Mouse (Mus musculus) adrenal gland (tissue): ENCODE measurements around the gene Tcte1.

Source experiments
- intact Hi-C: fragments of 180-260 bp; cut with DNase I; formaldehyde crosslinking; loops from one replicate; pipeline ENCODE4 v1.15.1; 2025
- long read RNA-seq, 2 experiments: library from polyadenylated mRNA; unstranded; transcript quantifications; one replicate each; pipeline ENCODE4 v2.0.0; 2020; ENCODE audit warnings: borderline replicate concordance in 1 of 2; ENCODE audit not compliant: insufficient replicate concordance in 1 of 2

Tcte1 gene
- long read RNA-seq, experiment 1 = 0 reads
- long read RNA-seq, experiment 2 = 0 reads

DNA sequence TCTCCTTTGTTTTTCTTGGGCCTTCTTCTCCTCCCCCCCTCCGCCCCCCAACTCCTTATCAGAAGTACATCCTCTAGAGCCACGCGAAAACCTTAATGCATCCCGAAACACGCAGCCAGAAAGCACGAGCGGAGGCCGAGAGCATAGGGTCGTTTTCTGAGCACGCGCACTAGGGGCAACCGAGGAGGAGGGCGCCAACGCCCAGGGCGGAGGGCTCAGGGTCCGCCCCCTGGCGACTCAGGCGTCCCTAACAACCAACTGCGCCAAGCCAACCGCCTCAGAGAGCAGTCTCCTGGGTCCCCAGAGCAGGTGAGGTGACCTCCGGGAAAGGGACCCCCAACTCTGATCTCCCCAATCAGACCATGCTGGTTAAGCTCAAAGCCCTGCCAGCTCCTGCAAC lies at the start of gene Tcte1:
TSS of gene Tcte1 (plus strand) at position 172 of the 400 bp plus-strand sequence.
- intact Hi-C loops = no loop called here

- intact Hi-C loops = loop anchor here (10.0 kb wide), 1 partner anchor 181 kb away; the partner anchor contains the start of gene Capn11
Measured at GRCm38 (mm10) chr17:45473667-45474066, 49.6 kb upstream of the Tcte1 start.

DNA sequence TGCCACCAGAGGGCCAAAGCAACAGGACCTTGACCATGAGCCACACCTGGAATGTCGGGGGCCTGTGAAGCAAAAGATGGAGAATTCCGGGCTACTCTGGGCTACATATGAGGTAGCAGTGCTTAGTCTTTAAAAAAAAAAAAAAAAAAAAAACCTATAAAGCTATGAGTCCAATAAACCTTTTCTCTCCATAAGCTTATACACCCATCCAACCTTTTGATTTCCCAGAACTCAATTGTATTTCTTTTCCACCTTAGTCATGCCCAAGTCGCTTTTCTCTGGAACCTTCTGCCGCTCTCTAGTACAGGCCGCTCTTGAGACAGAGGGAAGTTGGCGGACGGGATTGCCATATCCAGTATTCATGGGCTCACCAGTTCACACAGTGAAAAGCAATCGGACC lies 49.1 kb upstream of the Tcte1 start:
- intact Hi-C loops = loop anchor here (10.0 kb wide), 1 partner anchor 181 kb away; the partner anchor contains the start of gene Capn11

DNA sequence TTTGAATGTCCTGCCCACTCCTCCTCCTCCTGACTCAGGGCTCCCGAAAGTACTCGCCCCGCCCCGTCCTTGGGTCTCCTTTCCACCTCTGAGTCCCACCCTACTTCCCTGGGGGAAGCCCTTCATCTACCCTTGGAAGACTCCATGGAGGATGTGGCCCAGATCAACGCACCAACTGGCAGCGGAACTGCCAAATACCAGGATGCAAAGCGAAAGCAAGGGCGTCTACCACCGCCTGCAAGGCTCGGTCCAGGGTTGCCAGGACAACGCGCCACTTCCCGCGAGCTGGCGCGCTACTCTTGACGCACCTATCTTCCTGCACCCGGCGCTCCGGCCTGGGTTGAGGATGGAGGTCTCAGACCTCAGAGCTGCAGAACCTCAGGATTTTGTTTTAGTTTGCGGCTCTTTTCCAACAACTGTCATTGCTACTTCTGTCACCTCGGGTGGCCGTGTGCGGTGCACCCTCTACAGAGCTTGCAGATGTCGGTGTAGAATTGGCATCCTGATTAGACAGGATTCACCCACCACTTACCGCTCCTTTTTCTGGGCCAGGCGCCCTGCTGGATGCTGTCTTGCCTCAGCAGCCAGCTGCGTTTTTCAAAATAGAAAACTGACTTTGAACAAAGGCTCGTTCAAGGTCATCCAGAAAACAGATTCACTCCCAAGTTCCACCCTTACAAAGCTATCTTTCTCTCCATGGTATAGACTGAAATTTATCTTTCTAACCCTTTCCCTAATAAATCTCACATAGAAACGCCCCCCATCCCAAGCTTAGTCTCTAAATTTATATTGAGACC lies 48.4 kb upstream of the Tcte1 start, which contains the start of gene Spats1:
TSS of gene Spats1 (minus strand) at position 747 of the 797 bp plus-strand sequence.
- intact Hi-C loops = loop anchor here (10.0 kb wide), 1 partner anchor 180 kb away; the partner anchor contains the start of gene Capn11

- intact Hi-C loops = loop anchor here (1.0 to 10.0 kb wide), 2 partner anchors 72 to 176 kb away; partner anchors contain the start of gene Capn11
Measured at GRCm38 (mm10) chr17:45478234-45478825, 44.9 kb upstream of the Tcte1 start.

DNA sequence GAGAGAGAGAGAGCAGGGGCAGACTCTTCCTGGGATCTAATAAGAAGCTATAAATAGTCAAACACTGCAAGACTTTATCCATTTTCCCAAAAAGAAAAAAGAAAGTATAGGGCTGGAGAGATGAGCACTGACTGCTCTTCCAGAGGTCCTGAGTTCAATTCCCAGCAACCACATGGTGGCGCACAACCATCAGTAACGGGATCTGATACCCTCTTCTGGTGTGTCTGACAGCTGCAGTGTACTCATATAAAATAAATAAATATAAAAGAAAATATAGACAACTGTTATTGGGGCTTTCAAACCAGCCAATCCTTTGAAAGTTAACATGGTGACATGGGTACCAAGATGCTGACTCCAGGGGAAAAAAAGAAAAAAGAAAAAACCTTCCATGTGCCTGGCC lies 42.8 kb upstream of the Tcte1 start:
- intact Hi-C loops = no loop called here

DNA sequence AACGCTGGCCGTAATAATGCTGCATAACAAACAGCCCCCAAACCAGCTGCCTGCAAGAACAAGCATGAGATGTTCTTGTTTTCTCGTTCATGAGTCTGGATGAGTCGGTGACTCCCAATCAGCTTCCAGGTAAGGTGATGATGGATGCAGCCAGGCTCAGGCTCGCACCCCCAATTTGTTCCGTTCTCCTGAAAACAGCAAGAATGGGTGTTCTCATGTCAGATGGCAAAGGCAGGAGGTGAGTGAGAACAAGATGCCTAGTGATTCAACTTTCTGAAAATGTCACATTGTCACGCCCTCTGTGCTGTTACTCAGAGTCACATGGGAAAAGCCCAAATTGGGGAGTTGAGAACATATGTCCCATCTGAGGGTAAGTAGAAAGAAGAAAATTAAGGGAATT lies 37.7 kb upstream of the Tcte1 start:
- intact Hi-C loops = no loop called here

DNA sequence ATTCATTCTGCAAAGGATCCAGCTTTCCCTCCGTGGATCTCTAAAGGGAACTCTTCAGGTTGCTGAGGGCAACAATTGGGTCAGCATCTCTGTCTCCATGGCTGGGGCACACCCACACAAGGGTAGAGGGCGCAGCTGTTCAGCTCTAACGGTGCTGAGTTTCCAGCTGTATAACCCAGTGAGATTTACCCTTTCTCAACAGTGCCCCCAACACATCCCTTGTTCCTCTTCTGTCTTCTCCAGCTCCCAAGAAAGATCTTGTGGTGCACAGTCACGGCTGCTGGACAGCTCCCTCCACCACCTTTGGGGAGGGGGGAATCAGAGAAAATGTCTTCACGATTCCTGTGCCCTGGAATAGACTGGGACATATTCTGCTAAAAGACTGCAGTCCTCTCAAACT lies 36.0 kb upstream of the Tcte1 start:
- intact Hi-C loops = no loop called here

DNA sequence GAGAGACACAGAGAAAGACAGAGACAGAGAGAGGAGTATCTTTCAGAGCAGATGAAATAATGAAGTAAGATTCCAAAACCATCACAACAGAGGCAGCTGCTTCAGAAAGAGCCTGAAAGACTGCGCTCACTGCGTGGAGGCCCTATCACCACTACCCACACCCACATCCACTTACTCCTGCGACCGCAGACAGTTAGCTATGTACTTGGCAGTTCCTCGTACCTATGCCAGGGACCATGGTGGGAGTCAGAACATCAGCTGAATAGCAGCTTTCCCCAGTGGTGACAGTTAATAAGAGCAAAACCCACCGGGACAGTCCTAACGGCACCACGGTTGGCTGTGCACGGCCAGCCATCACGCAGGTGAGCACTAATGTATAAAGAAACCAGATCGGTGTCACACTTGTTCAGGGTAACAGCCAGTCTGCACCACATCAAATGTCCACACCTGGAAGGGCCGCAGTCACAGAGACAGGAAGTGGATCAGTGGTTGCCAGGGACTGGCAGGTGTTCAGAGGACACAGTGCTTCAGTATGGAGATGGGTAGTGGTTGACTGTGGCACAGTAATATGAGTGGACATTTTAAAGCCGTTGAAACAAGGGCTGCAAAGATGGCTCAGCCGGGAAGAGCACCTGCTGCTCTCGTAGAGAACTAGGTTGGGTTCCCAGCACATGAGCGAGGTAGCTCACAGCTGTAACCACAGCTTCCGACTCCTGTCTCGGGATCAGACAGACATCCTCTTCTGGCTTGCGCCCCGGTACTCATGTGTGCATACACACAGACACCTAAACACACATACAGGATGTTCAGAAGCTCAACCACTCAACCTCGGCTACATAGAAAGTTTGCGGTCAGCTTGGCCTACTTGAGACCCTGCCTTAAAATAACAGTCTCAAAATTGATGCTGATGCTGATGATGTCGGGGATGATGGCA lies 34.6 kb upstream of the Tcte1 start:
- intact Hi-C loops = no loop called here

- intact Hi-C loops = no loop called here
Measured at GRCm38 (mm10) chr17:45489736-45490135, 33.5 kb upstream of the Tcte1 start.

- intact Hi-C loops = no loop called here
Measured at GRCm38 (mm10) chr17:45490532-45491154, 32.6 kb upstream of the Tcte1 start.

DNA sequence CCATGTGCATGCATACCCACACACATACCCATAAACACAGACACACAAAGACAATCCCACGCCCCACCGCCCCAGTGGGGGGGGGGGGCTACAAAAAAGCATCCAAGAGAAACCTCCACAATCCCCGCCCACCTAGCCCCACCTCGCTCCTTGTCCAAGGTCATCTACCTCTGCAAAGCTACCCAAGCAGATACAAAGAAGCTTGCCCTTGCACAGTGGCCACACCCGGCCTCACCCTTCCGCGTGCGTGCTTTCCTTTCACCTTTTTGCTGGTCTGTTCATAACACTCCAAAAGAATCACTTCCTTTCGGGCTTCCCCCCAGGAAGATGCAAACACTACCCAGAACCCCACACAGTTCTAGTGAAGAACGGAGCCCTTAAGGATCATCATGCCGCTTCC lies 27.8 kb upstream of the Tcte1 start:
- intact Hi-C loops = no loop called here

- intact Hi-C loops = no loop called here
Measured at GRCm38 (mm10) chr17:45498397-45498796, 24.8 kb upstream of the Tcte1 start.

GRCm38 (mm10) chr17:45499516-45499915 lies 23.7 kb upstream of the Tcte1 start:
- intact Hi-C loops = no loop called here

DNA sequence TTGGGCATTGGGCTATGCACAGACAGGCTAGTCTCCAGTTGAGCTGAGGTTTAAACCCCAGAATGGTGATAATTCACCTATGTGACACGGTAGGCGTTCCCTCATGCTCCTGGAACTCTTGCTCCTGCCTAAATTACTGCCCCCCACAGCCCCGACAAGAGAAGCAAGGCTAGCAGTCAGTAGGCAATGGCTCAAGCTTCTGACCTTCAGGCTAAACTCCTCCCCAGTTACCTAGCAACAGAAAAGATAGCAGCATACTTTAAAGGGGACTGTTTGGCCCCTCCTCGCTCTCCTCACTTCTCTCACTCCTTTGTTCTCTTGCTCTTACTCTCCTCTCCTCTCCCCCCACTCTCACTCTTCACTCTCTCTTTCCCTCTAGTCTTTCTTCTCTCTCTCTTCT lies 22.3 kb upstream of the Tcte1 start:
- intact Hi-C loops = no loop called here

DNA sequence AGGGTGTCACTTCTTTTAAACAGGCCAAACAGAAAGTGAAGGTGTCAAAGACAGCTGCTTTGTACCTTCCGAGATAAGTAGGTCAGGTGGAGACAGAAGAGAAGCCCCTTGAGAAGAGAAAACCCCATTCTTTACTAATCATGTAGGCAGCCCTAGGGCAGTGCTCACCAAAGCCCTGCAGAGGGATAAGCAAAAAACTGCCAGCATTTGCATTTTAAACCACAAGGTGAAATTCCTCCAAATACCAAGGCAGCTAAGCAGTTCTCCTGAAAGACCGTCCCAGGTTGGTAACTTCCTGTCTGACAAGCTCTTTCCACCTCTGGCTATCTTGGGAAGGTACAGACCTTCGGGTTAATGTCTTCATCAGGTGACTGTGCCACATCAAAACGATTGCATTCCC lies 20.9 kb upstream of the Tcte1 start:
- intact Hi-C loops = no loop called here

DNA sequence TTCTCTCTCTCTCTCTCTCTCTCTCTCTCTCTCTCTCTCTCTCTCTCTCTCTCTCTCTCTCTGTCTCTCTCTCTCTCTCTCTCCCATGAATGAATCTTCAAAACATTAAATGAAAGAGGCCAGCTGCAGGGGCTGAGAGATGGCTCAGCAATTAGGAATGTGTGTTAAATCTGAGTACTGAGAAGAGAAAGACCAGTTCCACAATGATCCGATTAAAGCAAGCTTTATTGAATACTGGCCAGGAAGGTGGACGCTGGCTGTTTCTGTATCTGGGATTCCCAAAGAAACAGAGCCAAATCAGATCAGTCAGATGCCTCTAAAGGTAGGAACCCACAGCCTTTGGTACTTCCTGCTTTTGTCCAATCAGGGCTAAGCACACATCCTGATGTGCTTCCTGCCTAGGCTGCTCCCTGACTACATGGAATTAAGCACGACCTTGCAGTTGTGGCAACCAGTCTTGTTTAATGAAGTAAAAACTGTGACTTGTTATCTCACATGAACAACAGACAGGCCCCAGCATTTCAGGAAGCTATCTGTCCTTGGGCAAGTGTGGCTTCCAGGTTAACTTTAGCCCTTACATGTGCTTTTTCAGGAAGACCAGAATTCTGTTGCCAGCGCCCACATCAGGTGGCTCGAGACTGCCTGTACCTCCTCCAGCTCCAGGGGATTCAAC lies 19.8 kb upstream of the Tcte1 start:
- intact Hi-C loops = no loop called here

DNA sequence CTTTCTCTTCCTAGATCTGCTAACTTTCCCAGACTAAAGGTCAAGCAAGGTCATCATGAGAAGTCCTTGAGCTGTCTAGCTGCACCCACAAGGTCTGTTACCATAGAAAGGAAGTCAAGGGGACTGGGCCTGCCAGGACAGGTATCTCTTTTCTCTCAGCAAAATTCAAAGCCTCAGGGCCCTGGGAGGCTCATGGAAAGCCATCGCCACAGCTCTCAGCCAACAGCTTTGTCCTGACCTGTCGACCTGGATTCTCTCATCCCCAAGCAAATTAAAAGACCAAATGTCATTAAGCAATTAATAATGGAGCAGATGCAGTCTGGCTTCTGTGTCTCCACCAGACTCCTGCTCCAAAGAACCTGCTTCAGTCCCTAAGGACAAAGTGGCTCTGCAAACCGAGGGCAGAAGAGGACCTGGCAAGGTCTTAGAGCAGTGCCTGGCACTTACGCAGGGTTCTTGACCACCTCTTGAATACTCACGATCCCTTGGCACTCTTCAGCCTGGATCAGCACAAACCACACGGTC lies 17.2 kb upstream of the Tcte1 start:
- intact Hi-C loops = no loop called here

- intact Hi-C loops = no loop called here
Measured at GRCm38 (mm10) chr17:45506700-45507189, 16.5 kb upstream of the Tcte1 start, which contains the start of gene Aars2. Gene Aars2 (plus strand): TSS chr17:45506841.

DNA sequence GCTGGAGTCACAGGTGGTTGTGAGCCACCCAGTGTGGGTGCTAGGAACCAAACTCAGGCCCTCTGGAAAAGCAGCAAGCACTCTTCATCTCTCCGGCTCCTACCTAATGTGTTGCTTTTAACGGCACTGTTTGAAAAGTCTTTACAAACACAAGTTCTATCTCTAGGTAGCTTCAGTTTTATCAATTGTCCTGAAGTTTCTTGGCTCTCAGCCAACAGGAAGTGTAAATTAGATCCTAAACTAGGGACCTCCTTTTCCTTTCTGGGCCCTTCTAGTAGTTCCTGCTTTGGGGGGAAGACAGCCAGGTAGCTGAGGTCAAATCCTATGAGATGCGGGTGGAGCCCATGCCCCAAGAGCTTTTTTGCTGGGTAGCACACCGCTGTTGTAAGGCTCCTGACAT lies 12.4 kb upstream of the Tcte1 start:
- intact Hi-C loops = no loop called here
